Mouse (Mus musculus) c-Kit-positive CD71-negative TER-119-negative erythroid progenitor cells, embryonic 14.5 days (primary cell): ENCODE measurements around the gene Dhdh.
"Not testable (repeated sequence)": the region's sequence is repeated elsewhere in the genome, so short reads cannot be mapped to it uniquely, and the experiment has no call there.

Experiments
- DNase-seq: peaks from one replicate; pipeline ENCODE4 v3.0.0-alpha.2; 2013; ENCODE audit warnings: low read depth

Gene Dhdh

DNA sequence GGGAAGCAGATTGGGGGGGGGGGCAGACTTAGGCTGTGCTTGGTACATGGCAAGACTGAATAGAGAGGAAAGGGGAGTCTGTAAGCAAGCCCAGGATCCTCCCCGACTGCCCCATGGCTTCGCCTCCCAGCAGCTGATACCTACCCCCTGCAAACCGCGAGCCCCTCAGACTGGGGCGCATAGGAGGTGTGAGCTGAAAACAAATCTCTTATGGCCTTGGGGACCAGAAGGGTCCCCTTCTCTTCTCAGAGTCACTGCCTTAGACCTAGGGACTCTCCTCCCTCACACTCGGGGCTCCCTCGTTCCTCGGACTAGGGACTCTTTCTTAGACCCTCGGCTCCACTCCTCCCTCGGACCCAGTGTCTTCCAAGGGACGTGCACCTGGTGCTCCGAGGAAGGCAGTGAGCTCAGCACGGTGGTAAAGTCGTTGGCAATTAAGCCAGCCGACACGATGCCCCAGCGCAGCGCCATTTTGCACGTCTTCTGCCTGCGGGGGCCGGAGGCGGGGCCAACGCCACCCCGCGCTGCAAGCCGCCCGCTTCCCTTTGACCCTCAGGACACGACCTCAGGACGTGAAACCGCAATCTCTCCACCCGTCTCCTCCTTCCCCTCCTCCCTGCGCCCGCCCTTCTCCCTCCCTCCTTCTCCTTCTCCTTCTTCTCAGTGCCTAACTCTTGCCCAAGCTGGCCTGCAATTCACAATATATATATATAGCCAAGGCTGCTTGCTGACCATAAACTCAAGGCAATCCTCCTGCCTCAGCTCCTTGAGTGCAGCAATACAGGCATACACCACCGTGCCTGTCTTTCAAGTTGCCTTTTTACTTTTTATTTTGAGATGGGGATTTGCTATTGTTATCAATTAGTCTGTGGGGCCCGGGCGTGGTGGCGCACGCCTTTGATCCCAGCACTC, at the start of gene Dhdh:
Gene Dhdh, minus strand, starts transcription at position 513 of the 912 bp plus-strand sequence.
- no peak for DNase-seq

DNA sequence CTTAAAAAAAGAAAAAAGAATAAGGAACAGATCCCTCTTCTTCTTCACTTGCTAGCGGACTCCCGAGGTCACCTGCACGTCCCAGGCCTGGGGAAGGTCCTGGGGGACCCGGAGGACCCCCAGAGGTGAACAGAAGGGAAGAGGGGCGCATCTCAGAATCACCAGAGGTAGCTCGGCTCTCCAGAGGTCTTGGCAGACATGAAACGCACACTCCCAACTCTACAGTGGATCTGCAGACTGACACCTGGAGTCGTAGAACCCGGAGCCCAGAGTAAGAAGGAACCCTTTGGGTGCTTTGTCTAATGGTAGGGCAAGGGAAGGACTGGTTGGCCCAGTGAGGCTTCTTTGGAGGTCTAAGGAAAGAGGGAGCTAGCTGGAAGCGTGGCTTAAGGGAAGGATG, 49.0 kb upstream of the Dhdh start:
- DNase-seq, result no peak

DNA sequence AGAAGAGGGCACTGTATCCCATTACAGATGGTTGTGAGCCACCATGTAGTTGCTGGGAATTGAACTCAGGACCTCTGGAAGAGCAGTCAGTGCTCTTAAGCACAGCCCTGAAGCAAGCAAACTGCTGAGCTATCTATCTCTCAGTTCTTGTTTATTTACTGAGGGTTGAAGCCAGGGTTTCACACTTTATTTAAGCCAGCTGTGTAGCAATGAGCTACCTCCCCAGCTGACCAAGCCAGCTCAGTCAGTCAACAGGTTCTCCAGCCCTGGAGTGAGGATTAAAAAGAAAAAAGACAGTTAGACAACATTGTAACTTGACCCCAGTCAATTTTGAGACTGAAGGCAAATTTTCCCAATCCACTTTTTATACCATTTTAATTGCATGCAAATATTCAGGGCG, 47.1 kb upstream of the Dhdh start:
- no peak for DNase-seq

DNA sequence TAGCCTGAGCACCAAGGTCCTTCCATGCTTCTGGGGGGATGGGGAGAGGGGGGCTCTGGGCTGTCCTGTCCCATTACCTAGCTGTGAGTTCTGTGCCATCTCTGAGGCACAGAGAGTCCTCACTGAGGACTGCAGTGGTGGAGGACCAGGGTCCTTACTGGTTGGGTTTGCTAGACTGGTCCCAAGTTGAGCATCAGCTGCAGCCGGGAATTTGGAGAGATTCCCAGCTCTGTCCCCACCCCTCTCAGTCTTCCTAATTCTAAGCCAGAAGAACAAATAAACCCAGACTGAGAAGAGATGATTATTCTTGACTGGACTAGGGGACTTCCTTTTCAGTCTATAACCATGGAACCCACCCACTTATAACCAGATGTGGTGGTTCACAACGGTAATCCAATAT, 42.0 kb upstream of the Dhdh start:
- no peak for DNase-seq

DNA sequence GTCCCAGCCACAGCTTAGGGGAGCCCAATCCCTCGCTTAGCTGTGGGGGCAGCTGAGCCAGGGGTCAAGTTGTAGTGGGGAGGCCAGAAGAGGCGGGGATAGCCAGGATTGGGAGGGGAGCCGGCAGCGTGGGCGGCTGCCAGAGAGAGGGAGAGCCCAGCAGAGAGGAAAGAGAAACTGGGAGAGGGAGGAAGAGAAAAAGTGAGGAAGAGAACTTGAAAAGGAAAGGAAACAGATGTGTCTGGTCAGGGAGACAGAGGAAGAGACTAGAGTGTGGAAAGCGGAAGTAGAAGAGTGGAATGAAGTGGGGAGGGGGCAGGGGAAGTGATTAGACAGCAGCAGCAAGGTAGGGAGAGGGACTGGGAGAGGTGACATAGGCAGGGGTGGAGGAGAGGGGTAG, 40.9 kb upstream of the Dhdh start:
- DNase-seq, result no peak

DNA sequence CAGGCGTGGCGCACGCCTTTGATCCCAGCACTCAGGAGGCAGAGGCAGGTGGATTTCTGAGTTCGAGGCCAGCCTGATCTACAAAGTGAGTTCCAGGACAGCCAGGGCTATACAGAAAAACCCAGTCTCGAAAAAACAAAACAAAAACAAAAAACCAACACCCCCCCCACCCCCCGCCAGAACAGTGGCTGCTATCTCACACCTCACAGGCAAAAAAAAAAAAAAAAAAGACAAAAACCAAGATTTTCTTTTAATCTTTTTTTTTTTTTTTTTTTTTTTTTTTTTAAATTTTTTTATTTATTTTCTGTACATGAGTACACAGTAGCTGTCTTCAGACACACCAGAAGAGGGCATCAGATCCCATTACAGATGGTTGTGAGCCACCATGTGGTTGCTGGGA, 38.6 kb upstream of the Dhdh start:
- DNase-seq, result not testable (repeated sequence)

DNA sequence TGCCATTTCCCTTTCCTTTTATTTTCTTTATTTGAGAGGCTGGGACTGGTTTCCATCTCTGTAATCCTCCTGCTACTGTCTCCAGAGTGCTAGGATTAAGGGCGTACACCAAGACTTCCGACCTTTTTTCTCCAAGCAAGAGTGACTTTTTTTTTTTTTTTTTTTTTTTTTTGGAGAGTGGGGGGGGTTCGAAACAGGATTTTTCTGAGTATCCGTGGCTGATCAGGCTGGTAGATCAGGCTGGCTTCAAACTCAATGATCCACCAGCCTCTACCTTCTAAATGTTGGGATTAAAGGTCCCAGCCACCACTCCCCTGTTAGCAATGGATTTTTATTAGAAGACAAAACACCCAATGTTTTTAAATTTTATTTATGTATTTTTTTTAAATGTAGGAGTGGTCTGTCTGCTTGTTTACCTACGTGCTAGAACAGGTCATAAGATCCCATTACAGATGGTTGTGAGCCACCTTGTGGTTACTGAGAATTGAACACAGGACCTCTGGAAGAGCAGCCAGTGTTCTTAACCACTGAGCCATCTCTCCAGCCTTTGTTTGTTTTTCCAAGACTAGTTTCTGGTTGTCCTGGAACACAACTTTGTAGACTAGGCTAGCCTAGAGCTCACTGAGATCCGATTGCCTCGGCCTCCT, 38.0 kb upstream of the Dhdh start:
- no peak for DNase-seq

DNA sequence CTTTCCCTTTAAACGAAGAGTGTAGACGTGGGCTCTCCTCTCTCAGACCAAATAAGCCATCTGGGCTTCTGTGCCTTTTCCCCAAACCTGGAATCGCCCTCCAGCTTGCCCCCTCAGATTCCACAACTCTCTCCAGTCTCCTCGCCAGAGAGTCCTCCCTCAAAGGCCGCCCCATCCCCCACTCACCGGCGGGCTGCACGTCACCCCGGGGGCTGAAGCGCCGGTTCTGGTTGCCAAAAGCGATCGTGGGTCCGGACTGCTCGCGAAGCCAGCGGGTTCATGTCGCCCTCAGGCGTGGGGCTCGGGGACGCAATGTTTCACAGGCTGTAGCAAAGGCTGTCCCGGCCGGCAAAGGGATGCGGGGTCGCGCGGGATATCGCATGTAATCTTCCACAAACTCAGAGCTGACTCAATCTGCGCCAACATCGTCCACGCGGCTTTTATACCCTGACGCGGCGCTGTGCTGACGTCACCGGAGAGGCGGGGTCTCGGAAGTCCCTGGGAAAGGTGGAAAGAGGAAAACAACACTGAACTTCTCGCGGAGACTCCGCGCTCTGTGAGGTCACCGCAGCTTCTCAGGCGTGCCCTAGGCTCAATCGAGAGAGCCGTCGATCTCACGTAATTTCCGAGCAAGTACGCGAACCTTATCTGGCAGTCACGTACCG, 37.3 kb upstream of the Dhdh start, which contains the start of the genes Ppp1r15a and Plekha4:
Gene Ppp1r15a, minus strand, starts transcription at position 460 of the 665 bp plus-strand sequence.
Gene Plekha4, plus strand, starts transcription at position 522 of the 665 bp plus-strand sequence.
- peak; percentile 92 for DNase-seq

DNA sequence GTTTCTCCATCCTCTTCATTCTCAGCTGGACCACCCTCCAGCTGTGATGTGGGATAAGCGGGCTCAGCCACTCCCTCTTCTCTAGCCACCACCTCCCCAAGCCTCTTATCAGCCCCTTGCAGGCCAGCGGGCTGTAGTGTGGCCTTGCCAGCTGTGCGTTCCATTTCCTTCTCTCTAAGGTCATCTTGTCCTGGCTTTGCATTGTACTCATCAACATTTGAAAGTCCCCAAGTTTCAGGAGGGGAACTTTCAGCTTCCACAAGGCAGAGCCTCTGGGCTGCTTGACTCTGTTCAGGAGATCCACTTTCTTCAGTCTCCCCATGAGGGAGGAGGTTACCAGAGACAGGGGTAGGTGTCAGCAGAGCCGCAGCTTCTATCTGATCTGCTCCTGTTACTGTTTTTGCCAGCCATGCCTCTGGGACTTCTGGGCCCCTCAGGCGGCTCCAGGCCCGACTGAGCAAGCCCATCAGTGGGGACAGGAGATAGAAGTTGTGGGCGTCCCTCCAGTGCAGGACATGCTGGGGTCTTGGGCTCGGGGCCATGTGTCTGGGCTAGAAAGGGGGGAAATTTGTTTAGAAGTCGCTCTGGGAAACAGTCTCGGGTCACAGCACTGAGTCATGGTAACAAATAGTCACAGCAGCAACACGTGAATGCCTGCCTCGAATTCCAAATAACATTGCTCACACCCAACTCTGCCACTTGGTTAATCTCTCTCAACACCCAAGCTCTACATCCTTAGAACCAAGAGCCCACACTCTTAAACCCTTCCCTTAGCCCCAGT, 36.4 kb upstream of the Dhdh start:
- peak; percentile 65 for DNase-seq

DNA sequence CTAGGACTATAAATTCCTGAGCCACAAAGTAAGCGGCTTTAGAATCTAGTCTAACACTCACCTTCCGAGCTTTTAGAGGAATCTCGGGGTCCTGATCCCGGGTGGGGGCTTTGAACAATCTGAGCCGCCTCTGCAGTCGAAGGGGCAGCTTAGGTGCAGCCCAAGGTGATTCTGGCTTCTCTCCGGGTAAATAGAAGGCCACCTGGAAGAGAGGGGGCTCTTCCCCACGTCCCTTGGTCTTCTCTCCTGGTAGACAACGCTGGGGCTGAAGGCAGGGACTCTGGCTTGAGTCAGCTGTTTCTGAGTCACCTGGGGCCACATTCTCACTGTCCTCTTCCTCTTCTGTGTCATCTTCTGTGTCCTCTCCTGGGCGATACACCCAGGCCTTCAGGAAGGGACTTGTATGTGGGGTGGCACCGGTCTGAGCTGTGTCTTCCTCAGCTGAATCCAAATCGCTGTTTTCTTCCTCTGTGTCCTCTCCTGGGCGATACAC, 35.1 kb upstream of the Dhdh start:
- no peak for DNase-seq

DNA sequence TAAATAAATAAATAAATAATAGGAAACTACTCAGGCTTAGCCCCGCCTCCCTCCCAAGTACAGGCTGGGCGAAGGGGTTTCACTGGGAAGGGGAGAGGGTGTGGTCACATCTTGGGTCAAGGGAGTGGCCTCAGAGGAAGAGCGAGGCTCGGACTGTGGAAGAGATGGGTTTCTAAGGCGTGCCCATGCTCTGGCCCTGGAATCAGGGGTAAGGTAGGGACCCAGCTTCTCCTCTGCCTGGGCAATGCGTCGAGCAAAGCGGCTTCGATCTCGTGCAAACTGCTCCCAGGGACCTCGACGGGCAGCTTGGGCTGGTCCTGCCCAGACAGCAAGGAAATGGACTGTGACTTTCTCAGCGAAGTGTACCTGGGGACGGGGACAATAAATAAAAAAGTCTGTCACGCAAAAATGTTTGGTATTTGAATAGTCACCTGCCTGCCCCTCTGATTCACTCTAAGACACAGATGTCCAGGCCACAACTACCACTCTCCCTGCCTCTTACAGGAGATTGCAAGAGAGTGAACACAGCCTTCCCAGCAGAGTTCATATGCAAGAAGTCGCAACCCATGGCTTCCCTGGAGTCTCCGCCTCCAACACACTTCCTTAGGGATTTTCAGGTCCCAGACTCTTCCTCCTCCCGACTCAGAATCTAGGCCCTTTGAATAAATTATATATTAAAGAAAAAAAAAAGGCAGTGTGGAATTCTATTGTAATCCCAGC, 34.5 kb upstream of the Dhdh start:
- DNase-seq, result no peak

DNA sequence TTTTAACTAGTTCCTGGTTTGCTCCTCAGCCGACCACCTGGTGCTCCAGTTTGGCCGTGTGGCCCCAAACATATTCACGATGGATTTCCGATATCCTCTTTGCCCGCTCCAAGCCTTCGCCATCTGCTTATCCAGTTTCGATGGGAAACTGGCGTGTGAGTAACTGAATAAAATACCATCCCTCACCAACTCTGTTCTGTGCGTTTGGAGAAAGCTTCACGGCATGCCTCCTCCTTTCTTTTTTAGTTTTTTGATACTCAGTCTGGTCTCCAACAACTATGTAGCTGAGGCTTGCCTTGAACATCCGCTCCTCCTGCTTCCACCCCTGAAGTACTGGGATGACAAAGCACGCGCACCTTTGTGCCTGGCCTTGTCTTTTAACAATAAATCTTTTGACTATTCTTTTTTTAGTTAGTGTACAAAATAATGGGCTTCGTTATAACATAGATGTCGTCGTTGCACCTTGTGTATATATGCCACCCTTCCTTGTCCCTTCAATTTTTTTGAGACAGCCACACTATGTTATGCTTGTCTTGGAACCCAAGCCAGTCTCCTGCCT, 33.7 kb upstream of the Dhdh start:
- no peak for DNase-seq

DNA sequence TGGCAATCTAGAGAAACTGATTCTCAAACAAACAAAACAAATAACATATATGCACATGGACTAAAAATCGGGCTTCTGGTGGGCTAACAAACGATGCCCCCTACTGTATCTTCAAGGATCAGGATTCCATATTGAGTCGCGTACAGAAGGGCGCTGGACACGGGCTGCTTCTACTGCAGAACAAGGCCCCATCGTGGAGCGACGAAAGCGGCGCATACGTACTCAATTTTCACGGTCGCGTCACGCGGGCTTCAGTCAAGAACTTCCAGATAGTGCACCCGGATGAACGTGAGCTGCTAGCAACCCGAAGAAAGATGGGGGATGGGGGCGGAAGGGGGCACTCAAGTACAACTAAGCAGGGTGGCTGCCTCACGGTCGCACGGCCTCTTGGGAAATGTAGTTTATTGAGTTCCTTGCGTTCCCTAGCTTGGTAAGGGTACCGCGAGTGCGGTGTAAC, 33.2 kb upstream of the Dhdh start:
- peak; percentile 86 for DNase-seq

DNA sequence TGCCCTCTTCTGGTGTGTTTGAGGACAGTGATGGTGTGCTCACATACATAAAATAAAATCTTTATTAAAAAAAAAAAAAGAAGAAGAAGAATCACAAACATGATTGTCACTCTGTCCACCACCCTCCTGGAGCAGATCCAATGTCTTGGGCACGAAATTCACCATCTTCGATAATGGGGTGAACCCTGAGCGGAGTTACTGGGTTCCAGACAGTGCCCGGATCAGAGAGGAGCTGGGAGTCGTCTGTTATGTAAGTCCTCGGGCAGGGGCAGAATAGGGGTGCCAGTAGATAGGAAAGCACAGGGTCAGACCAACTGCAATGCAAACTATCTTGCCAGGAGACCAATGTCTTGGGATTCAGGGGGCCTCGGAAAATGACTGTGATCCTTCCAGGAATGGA, 32.0 kb upstream of the Dhdh start:
- no peak for DNase-seq

DNA sequence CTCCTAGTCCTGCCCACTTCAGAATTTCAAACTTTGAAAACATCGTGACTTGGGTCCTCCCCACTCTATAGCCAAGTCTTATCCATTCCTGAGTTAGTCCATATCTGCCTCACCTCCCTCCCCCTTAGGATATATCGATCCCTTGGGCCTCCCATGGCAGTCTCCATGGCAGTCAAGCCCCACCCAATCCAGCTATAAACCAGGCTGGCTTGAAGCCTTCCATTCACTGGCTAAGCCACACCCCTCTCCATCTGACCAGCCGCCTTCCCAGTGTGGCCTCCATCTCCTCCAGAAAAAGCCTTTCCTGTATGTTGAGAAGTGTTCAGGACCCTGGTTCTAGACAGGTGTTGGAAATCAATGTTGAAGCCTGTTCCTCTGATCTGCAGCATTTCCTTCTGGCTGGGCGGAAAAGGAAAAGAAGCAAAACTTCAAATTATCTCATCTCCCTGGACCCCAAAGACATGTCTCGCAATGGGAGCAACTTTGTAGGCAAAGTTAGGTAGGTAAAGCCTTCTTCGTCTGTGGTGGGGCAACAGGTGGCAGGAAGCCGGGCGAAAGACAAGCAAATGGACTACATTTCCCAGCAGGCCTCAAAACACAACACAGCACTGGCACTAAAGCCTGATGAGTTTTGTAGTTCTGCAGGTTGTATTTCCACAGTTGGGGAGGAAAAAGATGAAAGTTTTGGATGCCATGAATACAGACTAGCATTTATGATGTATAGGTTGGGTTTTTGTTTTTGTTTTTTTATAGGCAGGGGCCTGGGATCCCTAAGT, 30.9 kb upstream of the Dhdh start:
- DNase-seq, result no peak

DNA sequence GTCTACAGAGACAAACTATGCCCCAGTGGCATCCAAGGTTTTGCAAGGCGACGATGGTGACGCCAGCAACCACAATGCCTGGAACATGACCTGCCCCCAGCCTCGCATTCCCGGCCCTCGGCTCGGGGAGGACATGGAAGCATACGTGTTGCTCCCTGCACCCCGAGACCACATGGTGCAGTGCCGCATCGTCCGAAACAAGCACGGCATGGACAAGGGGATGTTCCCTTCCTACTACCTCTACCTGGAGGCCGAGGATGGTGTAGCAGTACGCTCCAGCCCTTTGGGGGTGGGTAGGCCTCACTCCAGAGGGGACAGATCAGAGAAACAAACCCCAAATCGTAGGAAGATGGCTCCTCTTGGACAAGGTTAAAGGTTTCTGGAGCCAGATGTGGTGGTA, 30.0 kb upstream of the Dhdh start:
- no peak for DNase-seq

DNA sequence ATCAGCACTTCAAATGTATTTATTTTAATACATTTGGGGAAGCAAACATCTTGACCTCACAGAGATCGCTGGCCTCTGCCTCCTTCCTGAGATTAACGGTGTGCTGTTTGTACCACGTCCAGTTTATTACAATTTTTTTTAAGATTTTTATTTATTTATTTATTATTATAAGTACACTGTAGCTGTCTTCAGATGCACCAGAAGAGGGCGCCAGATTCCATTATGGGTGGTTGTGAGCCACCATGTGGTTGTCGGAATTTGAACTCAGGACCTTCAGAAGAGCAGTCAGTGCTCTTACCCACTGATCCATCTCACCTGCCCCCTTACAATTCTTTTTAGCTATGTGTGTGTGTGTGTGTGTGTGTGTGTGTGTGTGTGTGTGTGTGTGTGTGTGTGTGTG, 28.2 kb upstream of the Dhdh start:
- DNase-seq, result not testable (repeated sequence)

DNA sequence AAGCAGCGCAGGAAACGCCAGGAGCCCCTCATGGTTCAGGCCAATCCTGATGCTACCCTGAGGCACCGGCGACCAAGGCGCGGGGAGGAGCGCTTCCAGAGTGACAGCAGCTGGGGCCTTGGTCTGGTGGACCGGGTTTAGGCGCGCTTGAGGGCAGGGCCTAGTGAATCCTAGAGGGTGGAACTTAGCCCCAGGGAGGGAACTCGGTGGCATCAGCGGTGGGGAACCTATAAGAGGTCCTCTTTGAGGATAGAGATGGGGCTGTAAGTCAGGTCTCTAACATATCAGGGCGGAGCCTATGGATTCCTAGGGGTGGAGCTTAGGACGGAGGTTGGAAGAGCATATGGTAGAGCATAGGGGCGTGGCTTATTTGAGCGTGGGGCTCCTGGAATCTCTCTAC, 26.8 kb upstream of the Dhdh start:
- peak; percentile 69 for DNase-seq

DNA sequence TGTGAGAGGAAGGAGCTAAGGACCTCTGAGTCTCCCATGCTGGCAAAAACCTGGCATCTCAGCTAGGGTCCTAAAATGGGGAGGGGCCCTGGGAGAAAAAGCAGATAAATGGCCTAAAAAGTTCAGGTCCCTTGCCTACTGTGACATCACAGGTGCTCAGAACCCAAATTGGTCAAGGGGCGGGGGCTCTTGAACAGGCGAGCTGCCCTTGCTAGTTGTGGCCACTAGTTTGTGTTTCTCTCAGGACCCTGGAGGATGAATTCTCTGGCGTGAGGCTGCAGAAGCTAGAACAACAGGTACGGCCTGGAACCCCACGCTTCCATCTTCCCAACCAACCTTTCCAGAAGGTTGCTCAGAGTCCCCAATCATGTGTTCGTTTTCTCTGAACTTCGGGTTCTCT, 25.8 kb upstream of the Dhdh start:
- DNase-seq, result no peak
